Mouse (Mus musculus) neural tube, embryonic 15.5 days (tissue): Measurements from ENCODE around the gene Tlk1. TPM values are rescaled to one million over a fixed set of nuclear protein-coding genes. Genes with fewer than 3 reads are reported as not detected.
"Not testable (repeated sequence)": the region's sequence is repeated elsewhere in the genome, so short reads cannot be mapped to it uniquely, and the experiment has no call there.

ENCODE experiments used
- ATAC-seq: fragments of 200-750 bp; cut with Nextera tagmentation; 2 replicates; pipeline ENCODE4 v1.8.0; 2017; ENCODE audit warnings: mild to moderate bottlenecking, moderate TSS enrichment, moderate library complexity; ENCODE audit not compliant: low FRiP score
- H3K27ac ChIP-seq: fragments of 300-500 bp; sonication (generic); replicated peaks from 2 replicates; pipeline ENCODE4 v1.5.1; 2015; ENCODE audit warnings: mild to moderate bottlenecking, inconsistent platforms
- H3K27me3 ChIP-seq: fragments of 300-500 bp; sonication (generic); replicated peaks from 2 replicates; pipeline ENCODE4 v1.6.1; 2015; ENCODE audit warnings: inconsistent platforms
- H3K36me3 ChIP-seq: fragments of 300-500 bp; sonication (generic); 2 replicates; pipeline ENCODE4 v1.6.1; 2015; ENCODE audit warnings: inconsistent platforms
- H3K4me1 ChIP-seq: fragments of 300-500 bp; sonication (generic); 2 replicates; pipeline ENCODE4 v1.6.1; 2015; ENCODE audit warnings: inconsistent platforms
- H3K4me2 ChIP-seq: fragments of 300-500 bp; sonication (generic); 2 replicates; pipeline ENCODE4 v1.6.1; 2015; ENCODE audit warnings: inconsistent platforms, mild to moderate bottlenecking, moderate library complexity
- H3K4me3 ChIP-seq: fragments of 300-500 bp; sonication (generic); replicated peaks from 2 replicates; pipeline ENCODE4 v1.5.1; 2015; ENCODE audit warnings: mild to moderate bottlenecking, inconsistent platforms
- H3K9ac ChIP-seq: fragments of 300-500 bp; sonication (generic); replicated peaks from 2 replicates; pipeline ENCODE4 v1.6.1; 2015; ENCODE audit warnings: mild to moderate bottlenecking, inconsistent platforms
- H3K9me3 ChIP-seq: fragments of 300-500 bp; sonication (generic); replicated peaks from 2 replicates; pipeline ENCODE4 v1.6.1; 2016; ENCODE audit warnings: inconsistent platforms
- WGBS: fragments of 180-500 bp; shearing (Covaris S2); methylation state at CpG from one replicate; pipeline ENCODE4 v1.1.7; 2015; ENCODE audit warnings: mixed read lengths; 5-methylcytosine and 5-hydroxymethylcytosine counted together
- polyA plus RNA-seq: library from polyadenylated mRNA; unstranded; fragments of >200 nt; fragmentation: Nextera tagmentation; extraction: Ambion mirVana; gene quantifications from 2 replicates; pipeline ENCODE4 v1.2.1, GENCODE M21; 2015

The Tlk1 gene
- polyA plus RNA-seq, 1 experiment from 2014 or later, result 27.4 TPM

GRCm38 (mm10) chr2:70809921-70810320 is 15.6 kb downstream of the Tlk1 start:
- H3K27ac ChIP-seq, result no peak overlapping the region
- no peaks in the 10 kb centered on the region for H3K27me3 ChIP-seq
- peaks cover 7% of the 10 kb centered on the region; the same call in 1 of the 2 replicates for H3K4me1 ChIP-seq
- no peak overlapping the region for H3K4me2 ChIP-seq
- H3K9ac ChIP-seq, result no peak overlapping the region
- no peaks in the 10 kb centered on the region for H3K9me3 ChIP-seq
- H3K4me3 ChIP-seq, result no peak overlapping the region
- 94% methylated on average over 3 of the region's 3 CpGs for WGBS
- H3K36me3 ChIP-seq, result no peaks in the 10 kb centered on the region
- ATAC-seq, result no peak

DNA sequence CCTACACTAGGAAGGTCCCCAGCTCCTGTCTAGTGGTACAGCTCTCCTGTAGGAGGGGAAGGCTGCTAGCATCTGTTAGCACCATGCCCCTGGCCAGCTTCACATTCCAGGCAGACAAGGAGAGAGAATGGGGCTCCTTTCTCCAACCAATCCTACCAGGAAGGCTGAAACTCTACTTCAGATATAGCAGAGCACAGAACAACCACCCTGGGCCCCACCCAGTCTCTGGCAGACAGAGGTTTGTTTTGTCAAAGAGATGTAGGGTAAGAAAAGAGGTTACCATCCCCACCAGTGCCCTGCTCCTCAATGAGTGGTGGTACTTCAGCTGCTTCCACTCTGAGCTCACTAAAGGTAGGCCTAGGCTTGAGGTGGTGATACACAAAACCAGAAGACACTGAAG is 16.8 kb downstream of the Tlk1 start:
- no peaks in the 10 kb centered on the region for H3K27me3 ChIP-seq
- no peak for ATAC-seq
- H3K9me3 ChIP-seq, result no peaks in the 10 kb centered on the region

GRCm38 (mm10) chr2:70807678-70808077 is 17.9 kb downstream of the Tlk1 start:
- H3K9me3 ChIP-seq, H3K4me3 ChIP-seq, H3K4me2 ChIP-seq, H3K9ac ChIP-seq, H3K27me3 ChIP-seq, H3K27ac ChIP-seq, H3K36me3 ChIP-seq, H3K4me1 ChIP-seq, ATAC-seq: not testable (repeated sequence)
- WGBS, result 82% methylated on average over 3 of the region's 3 CpGs

More for the DNA sequence above, 16.8 kb downstream of the Tlk1 start:
- Histone ChIP-seq H3K36me3 (no peaks in the 10 kb centered on the region), H3K4me3 (no peak overlapping the region), H3K4me2 (no peak overlapping the region), H3K27ac (no peak overlapping the region), H3K4me1 (peaks cover 7% of the 10 kb centered on the region; the same call in 1 of the 2 replicates), H3K9ac (no peak overlapping the region)

- no peaks in the 10 kb centered on the region for H3K9me3 ChIP-seq
- 92% methylated on average over 5 of the region's 5 CpGs for WGBS
- no peak for ATAC-seq
- H3K9ac ChIP-seq, result no peak overlapping the region
- no peaks in the 10 kb centered on the region for H3K36me3 ChIP-seq
- H3K4me1 ChIP-seq, result peaks cover 12% of the 10 kb centered on the region
- no peak overlapping the region for H3K4me2 ChIP-seq
- no peak overlapping the region for H3K4me3 ChIP-seq
- no peak overlapping the region for H3K27ac ChIP-seq
- H3K27me3 ChIP-seq, result no peaks in the 10 kb centered on the region
Observed at GRCm38 (mm10) chr2:70806020-70806419, 19.5 kb downstream of the Tlk1 start.

GRCm38 (mm10) chr2:70803696-70804095 is 21.8 kb downstream of the Tlk1 start:
- not testable (repeated sequence) for H3K9ac ChIP-seq, H3K4me1 ChIP-seq, H3K27me3 ChIP-seq, H3K27ac ChIP-seq, ATAC-seq, H3K36me3 ChIP-seq, H3K4me3 ChIP-seq, H3K9me3 ChIP-seq, H3K4me2 ChIP-seq
- 92% methylated on average over 4 of the region's 4 CpGs for WGBS

- H3K36me3 ChIP-seq, result no peaks in the 10 kb centered on the region
- 46% methylated on average over 6 of the region's 6 CpGs for WGBS
- peaks cover 5% of the 10 kb centered on the region for H3K4me1 ChIP-seq
- H3K4me3 ChIP-seq, result no peak overlapping the region
- no peak overlapping the region for H3K9ac ChIP-seq
- no peak overlapping the region for H3K4me2 ChIP-seq
- no peak for ATAC-seq
- no peaks in the 10 kb centered on the region for H3K9me3 ChIP-seq
- H3K27me3 ChIP-seq, result no peaks in the 10 kb centered on the region
- no peak overlapping the region for H3K27ac ChIP-seq
Observed at GRCm38 (mm10) chr2:70802658-70803057, 22.9 kb downstream of the Tlk1 start.

DNA sequence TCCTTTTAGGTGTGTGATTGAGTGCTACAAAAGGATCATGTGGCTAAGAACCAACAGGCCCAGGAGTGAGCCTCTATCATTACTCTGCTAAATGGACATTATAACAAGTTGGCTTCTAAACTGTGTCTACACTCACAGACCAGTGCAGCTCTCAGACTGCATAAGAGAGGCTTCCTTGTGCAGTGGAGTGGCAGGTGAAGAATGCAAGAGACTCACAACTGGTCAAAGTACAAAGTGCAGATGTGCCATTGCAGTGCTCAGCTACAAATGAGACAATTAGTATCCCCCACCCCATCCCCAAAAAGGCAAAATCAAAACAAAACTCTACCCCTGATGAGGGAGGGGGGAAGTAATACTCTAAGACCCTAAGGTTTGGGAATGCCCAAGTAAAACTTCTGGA is 24.0 kb downstream of the Tlk1 start:
- H3K9ac ChIP-seq, result no peak overlapping the region
- no peak for ATAC-seq
- H3K36me3 ChIP-seq, result no peaks in the 10 kb centered on the region
- peaks cover 5% of the 10 kb centered on the region for H3K4me1 ChIP-seq
- no peak overlapping the region for H3K4me3 ChIP-seq
- H3K4me2 ChIP-seq, result no peak overlapping the region
- no peak overlapping the region for H3K27ac ChIP-seq
- H3K9me3 ChIP-seq, result no peaks in the 10 kb centered on the region
- no peaks in the 10 kb centered on the region for H3K27me3 ChIP-seq

DNA sequence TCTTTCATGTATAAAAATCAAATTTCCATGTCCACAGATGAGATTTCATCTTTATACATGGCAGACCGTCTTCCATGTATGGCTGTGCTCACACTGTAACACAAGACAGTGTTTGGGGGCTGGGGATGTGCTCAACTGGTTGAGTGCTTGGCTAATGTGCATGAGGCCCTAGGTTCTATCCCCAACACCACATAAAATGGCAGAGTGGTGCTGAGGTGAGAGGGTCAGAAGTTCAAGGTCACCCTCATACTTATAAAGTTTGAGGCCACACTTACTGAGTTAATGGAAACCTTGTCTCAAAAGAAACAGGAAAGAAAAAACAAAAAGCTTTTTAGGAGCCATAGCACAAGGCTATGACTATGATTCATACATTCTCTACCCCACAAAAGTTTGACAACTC is 25.1 kb downstream of the Tlk1 start:
- H3K4me1 ChIP-seq, result peaks cover 5% of the 10 kb centered on the region
- H3K36me3 ChIP-seq, result no peaks in the 10 kb centered on the region
- ATAC-seq, result no peak
- 90% methylated on average over 1 of the region's 1 CpGs for WGBS
- no peaks in the 10 kb centered on the region for H3K9me3 ChIP-seq
- H3K27ac ChIP-seq, result no peak overlapping the region
- H3K27me3 ChIP-seq, result no peaks in the 10 kb centered on the region
- H3K4me3 ChIP-seq, result no peak overlapping the region
- no peak overlapping the region for H3K4me2 ChIP-seq
- H3K9ac ChIP-seq, result no peak overlapping the region

- WGBS, result 92% methylated on average over 4 of the region's 4 CpGs
- Histone ChIP-seq H3K36me3 (no peaks in the 10 kb centered on the region), H3K4me1 (no peaks in the 10 kb centered on the region), H3K27ac (no peak overlapping the region), H3K9ac (no peak overlapping the region), H3K4me2 (no peak overlapping the region), H3K9me3 (no peaks in the 10 kb centered on the region), H3K4me3 (no peak overlapping the region), H3K27me3 (no peaks in the 10 kb centered on the region)
- no peak for ATAC-seq
Observed at GRCm38 (mm10) chr2:70793276-70793675, 32.3 kb downstream of the Tlk1 start.

GRCm38 (mm10) chr2:70790246-70790645 is 35.3 kb downstream of the Tlk1 start:
- Histone ChIP-seq H3K4me2 (no peak overlapping the region), H3K27ac (no peak overlapping the region), H3K4me1 (no peaks in the 10 kb centered on the region), H3K4me3 (no peak overlapping the region), H3K27me3 (no peaks in the 10 kb centered on the region), H3K36me3 (no peaks in the 10 kb centered on the region), H3K9ac (no peak overlapping the region), H3K9me3 (no peaks in the 10 kb centered on the region)
- no peak for ATAC-seq
- 82% methylated on average over 2 of the region's 2 CpGs for WGBS

DNA sequence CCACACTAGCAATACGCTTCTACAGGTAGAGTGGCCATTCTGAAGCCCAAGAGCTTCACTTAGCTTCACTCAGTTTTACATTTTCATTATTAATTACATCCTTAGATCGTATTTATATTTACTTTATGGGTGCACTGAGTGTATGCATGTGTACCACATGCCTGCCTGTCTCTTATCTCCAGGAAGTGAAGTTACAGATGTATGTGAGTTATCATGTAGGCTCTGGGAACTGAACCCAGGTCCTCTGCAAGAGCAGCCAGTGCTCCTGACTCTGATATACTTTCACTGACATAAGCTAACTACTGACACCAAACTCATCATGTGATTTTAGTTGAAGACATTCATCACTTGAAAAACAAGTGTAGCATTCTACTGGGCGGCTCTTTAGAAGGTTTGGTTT is 36.2 kb downstream of the Tlk1 start:
- no peak overlapping the region for H3K4me3 ChIP-seq
- H3K27ac ChIP-seq, result no peak overlapping the region
- H3K9ac ChIP-seq, result no peak overlapping the region
- no peaks in the 10 kb centered on the region for H3K9me3 ChIP-seq
- H3K4me2 ChIP-seq, result no peak overlapping the region
- H3K4me1 ChIP-seq, result no peaks in the 10 kb centered on the region
- no peaks in the 10 kb centered on the region for H3K36me3 ChIP-seq
- WGBS, result 91% methylated on average over 3 of the region's 3 CpGs
- no peaks in the 10 kb centered on the region for H3K27me3 ChIP-seq
- no peak for ATAC-seq

DNA sequence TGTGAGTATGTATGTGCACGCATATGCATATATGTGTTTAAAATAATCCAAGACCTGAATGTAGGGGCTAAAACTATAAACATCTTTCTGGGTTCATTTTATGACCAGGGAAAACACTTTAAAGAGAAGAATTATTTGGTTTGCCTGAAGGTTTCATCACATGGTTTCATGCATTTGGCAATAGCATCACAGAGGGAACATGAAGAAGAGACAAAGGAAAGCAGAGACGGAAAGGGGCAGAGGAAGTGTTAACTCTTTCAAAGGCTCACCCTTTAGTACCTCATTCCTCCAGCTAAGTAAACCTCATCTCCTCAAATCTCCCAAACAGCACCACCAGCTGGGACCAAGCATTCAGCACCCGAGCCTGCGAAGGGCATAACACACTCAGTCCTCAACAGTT is 41.1 kb downstream of the Tlk1 start:
- Histone ChIP-seq H3K4me2 (no peak overlapping the region), H3K36me3 (no peaks in the 10 kb centered on the region), H3K4me1 (no peaks in the 10 kb centered on the region), H3K4me3 (no peak overlapping the region), H3K27me3 (no peaks in the 10 kb centered on the region), H3K9me3 (no peaks in the 10 kb centered on the region), H3K9ac (no peak overlapping the region), H3K27ac (no peak overlapping the region)
- 80% methylated on average over 4 of the region's 4 CpGs for WGBS
- ATAC-seq, result no peak

DNA sequence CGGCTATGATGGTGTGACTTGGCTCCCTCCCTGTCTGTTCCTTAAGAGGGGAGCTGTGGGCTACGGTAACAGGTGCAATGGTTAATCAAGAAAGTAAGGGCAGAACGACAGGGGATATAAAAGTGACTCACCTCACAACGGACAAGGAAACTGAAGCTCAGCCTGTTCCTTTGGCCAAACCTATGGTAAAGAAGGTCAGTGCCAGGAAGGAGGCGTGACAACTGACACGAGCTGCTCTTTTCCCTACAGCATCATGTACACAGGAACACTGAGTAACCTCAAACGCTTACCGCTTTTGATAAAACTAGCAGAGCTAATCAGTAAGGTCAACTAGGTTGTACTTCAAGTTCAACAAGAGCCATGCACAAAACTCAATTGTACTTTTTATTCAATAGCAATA is 42.0 kb downstream of the Tlk1 start:
- Histone ChIP-seq H3K4me3 (no peak overlapping the region), H3K36me3 (no peaks in the 10 kb centered on the region), H3K27ac (no peak overlapping the region), H3K9me3 (no peaks in the 10 kb centered on the region), H3K27me3 (no peaks in the 10 kb centered on the region), H3K4me1 (no peaks in the 10 kb centered on the region), H3K9ac (no peak overlapping the region), H3K4me2 (no peak overlapping the region)
- 79% methylated on average over 8 of the region's 8 CpGs for WGBS
- no peak for ATAC-seq
